Mouse (Mus musculus) CD8-positive naive resting alpha-beta T cell, adult 2 months (primary cell): ENCODE data around the gene Lrrc66.

Experiments used
- DNase-seq, 2 experiments: peaks; one replicate each; pipeline ENCODE4 v3.0.0; 2022; ENCODE audit warnings: low read depth in 2 of 2, low spot score in 2 of 2

The Lrrc66 gene

DNA sequence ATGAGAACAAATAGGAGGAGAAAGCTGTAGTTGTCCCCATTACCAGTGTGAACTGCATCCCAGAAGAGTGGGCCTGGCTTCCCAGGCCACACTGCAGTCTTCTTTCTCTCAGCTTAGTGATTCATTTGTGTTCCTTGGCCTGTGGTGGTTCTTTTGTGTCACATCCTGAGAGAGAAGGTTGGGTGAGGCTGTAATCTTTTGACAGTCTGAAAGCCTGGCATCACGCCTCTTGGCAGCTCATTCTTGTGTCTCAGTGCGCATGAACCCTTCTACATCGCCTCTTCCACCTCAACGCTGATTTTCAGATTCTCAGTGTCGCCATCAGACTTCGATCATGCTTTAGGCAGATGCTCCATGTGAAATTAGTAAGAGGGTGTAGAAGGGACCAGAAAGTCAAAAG, 68.3 kb downstream of the Lrrc66 start:
- no peak for DNase-seq

DNA sequence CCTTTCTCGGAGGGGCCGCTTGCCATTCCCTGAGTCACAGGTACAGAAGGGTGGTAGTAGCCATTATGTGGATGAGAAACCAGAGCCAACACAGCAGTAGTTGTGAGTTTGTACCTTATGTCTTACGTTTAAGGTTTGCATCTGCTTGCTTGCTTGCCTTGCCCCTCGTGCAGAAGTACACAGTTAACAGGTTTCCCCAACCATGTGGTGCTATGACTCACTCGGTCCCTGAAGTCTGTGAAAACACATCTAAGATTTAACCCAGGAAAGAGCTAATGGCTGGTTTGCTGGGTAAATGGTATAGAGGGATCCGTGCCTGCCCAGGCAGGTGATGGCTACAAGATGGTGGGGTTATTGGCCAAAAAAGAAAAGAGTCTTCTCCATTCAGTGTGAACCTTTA, 73.6 kb downstream of the Lrrc66 start:
- no peak for DNase-seq

DNA sequence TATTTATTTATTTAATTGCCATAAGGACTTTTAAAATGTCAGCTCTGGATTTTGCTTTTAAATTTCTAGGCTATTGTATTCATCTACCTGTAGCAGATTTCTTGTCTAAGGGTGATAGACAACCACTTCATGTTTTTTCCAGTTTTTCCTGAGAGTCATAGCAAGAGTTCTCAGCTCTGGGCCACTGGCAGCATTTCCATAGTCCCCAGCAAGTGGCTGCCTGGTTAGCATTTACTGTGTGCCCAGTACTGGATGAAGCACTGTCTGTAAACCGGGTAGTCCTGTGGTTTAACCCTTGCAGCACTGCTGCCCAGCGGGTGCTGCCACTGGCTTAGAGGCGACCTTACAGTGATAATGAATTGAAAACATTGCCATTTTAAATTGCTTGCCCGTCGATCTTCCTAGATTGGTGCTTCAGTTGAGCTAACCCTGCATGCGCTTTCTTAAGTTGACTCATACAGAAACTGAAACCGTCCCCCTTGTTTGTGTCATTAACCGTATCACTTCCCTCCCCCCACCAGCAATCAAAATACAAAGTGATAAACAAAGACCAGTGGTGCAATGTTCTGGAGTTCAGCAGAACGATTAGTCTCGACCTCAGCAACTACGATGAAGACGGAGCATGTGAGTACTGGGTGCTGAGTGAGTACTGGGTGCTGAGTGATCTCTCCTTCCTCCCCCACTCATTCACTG, 75.4 kb downstream of the Lrrc66 start:
- no peak for DNase-seq
